Mouse (Mus musculus) CH12.LX (cell line): Measurements from ENCODE around the gene Rptor. TPM values are rescaled to one million over a fixed set of nuclear protein-coding genes. Genes with fewer than 3 reads are reported as not detected.
A peak's percentile ranks its signal among the peaks of the same experiment; 100 is the strongest.

Source experiments
- DNase-seq: peaks from one replicate; pipeline ENCODE4 v3.0.0-alpha.2; 2013; ENCODE audit errors: extremely low read depth
- H3K27ac ChIP-seq: 2 replicates; pipeline ENCODE4 v1.5.1; 2012; ENCODE audit warnings: low read depth, mild to moderate bottlenecking, control low read depth, moderate library complexity; ENCODE audit not compliant: insufficient read depth
- H3K27me3 ChIP-seq: replicated peaks from 2 replicates; pipeline ENCODE3; 2012; ENCODE audit warnings: inconsistent platforms
- H3K36me3 ChIP-seq, 2 experiments: replicated peaks in 1 of 2; 2 replicates each; pipeline versions ENCODE3 to v1.6.1; 2012; ENCODE audit warnings: inconsistent platforms in 1 of 2, low read length in 1 of 2, mild to moderate bottlenecking in 1 of 2, mixed read lengths in 1 of 2, moderate library complexity in 1 of 2; ENCODE audit not compliant: control insufficient read depth in 1 of 2, insufficient read depth in 1 of 2
- H3K4me1 ChIP-seq, 2 experiments: 2 replicates each; pipeline ENCODE4 v1.6.1; 2012; ENCODE audit warnings: inconsistent platforms in 1 of 2, moderate library complexity in 1 of 2; ENCODE audit not compliant: insufficient read depth in 2 of 2, control insufficient read depth in 1 of 2
- H3K4me2 ChIP-seq: 2 replicates; pipeline ENCODE4 v1.6.1; 2012; ENCODE audit warnings: low read depth, mild to moderate bottlenecking, control low read depth; ENCODE audit not compliant: poor library complexity, insufficient read depth, severe bottlenecking
- H3K4me3 ChIP-seq, 3 experiments: fragments of 150-350 bp in 1 of 3; sonication (generic) in 1 of 3; replicated peaks in 1 of 3; 2 replicates each; pipeline versions ENCODE3 to v1.5.1; 2011 to 2012; ENCODE audit warnings: low read depth in 2 of 3, low read length in 2 of 3, mild to moderate bottlenecking in 2 of 3, moderate library complexity in 2 of 3, control low read depth in 1 of 3, improper control_type of control experiment in 1 of 3, inconsistent platforms in 1 of 3, mixed read lengths in 1 of 3; ENCODE audit not compliant: poor library complexity in 1 of 3
- H3K79me2 ChIP-seq: replicated peaks from 2 replicates; pipeline ENCODE4 v1.6.1; 2012; ENCODE audit warnings: mild to moderate bottlenecking, moderate library complexity; ENCODE audit not compliant: control insufficient read depth, poor library complexity, insufficient read depth, severe bottlenecking; ENCODE audit errors: extremely low read depth
- H3K9ac ChIP-seq: 2 replicates; pipeline ENCODE4 v1.6.1; 2012; ENCODE audit warnings: low read depth, mild to moderate bottlenecking, control low read depth, moderate library complexity; ENCODE audit not compliant: insufficient read depth
- H3K9me3 ChIP-seq: replicated peaks from 2 replicates; pipeline ENCODE3; 2012; ENCODE audit warnings: low read length, inconsistent platforms, mixed read lengths
- BHLHE40 ChIP-seq: IDR thresholded peaks from 2 replicates; pipeline ENCODE4 v1.6.1; 2011; ENCODE audit warnings: mild to moderate bottlenecking, low read depth, low read length, improper control_type of control experiment
- CHD1 ChIP-seq: IDR thresholded peaks from 2 replicates; pipeline ENCODE4 v1.6.1; 2012; ENCODE audit warnings: low read depth, low read length, improper control_type of control experiment, inconsistent platforms
- CHD2 ChIP-seq: IDR thresholded peaks from 2 replicates; pipeline ENCODE4 v1.6.1; 2011; ENCODE audit warnings: low read length, improper control_type of control experiment
- CTCF ChIP-seq, 2 experiments: IDR thresholded peaks in 1 of 2; conservative IDR thresholded peaks in 1 of 2; 2 replicates each; pipeline ENCODE4 v1.5.1; 2011 to 2012; ENCODE audit warnings: low read depth in 2 of 2, low read length in 2 of 2, improper control_type of control experiment in 1 of 2, inconsistent platforms in 1 of 2, mild to moderate bottlenecking in 1 of 2, moderate library complexity in 1 of 2
- E2F4 ChIP-seq: IDR thresholded peaks from 2 replicates; pipeline ENCODE4 v1.6.1; 2011; ENCODE audit warnings: low read depth, low read length, improper control_type of control experiment; ENCODE audit not compliant: insufficient replicate concordance
- ELF1 ChIP-seq: IDR thresholded peaks from 2 replicates; pipeline ENCODE4 v1.6.1; 2014; ENCODE audit warnings: low read depth, mild to moderate bottlenecking, inconsistent platforms, low read length, improper control_type of control experiment
- EP300 ChIP-seq: IDR thresholded peaks from 2 replicates; pipeline ENCODE4 v1.6.1; 2011; ENCODE audit warnings: low read length, improper control_type of control experiment
- ETS1 ChIP-seq: conservative IDR thresholded peaks from 2 replicates; pipeline ENCODE4 v1.6.1; 2012; ENCODE audit warnings: low read depth, mild to moderate bottlenecking, inconsistent platforms, low read length, improper control_type of control experiment, moderate library complexity
- GABPA ChIP-seq: IDR thresholded peaks from 2 replicates; pipeline ENCODE4 v1.6.1; 2012; ENCODE audit warnings: low read depth, low read length, improper control_type of control experiment, inconsistent platforms; ENCODE audit not compliant: insufficient replicate concordance
- HCFC1 ChIP-seq: IDR thresholded peaks from 2 replicates; pipeline ENCODE4 v1.6.1; 2012; ENCODE audit warnings: low read depth, mild to moderate bottlenecking, inconsistent platforms, low read length, improper control_type of control experiment
- IRF4 ChIP-seq: IDR thresholded peaks from 2 replicates; pipeline ENCODE4 v1.6.1; 2014; ENCODE audit warnings: low read depth, mild to moderate bottlenecking, inconsistent platforms, low read length, improper control_type of control experiment
- JUN ChIP-seq: IDR thresholded peaks from 2 replicates; pipeline ENCODE4 v1.6.1; 2011; ENCODE audit warnings: low read depth, mild to moderate bottlenecking, low read length, improper control_type of control experiment, moderate library complexity; ENCODE audit not compliant: insufficient read depth
- JUND ChIP-seq: conservative IDR thresholded peaks from 2 replicates; pipeline ENCODE4 v1.6.1; 2011; ENCODE audit warnings: low read depth, low read length, improper control_type of control experiment
- KAT2A ChIP-seq: IDR thresholded peaks from 2 replicates; pipeline ENCODE4 v1.6.1; 2012; ENCODE audit warnings: low read length, improper control_type of control experiment, inconsistent platforms; ENCODE audit not compliant: insufficient replicate concordance
- MAFK ChIP-seq: IDR thresholded peaks from 2 replicates; pipeline ENCODE4 v1.6.1; 2011; ENCODE audit warnings: low read length, improper control_type of control experiment; ENCODE audit not compliant: insufficient replicate concordance
- MAX ChIP-seq: IDR thresholded peaks from 2 replicates; pipeline ENCODE4 v1.6.1; 2011; ENCODE audit warnings: low read length, improper control_type of control experiment
- MAZ ChIP-seq: IDR thresholded peaks from 2 replicates; pipeline ENCODE4 v1.6.1; 2012; ENCODE audit warnings: low read depth, mild to moderate bottlenecking, inconsistent platforms, low read length, improper control_type of control experiment, moderate library complexity
- MEF2A ChIP-seq: IDR thresholded peaks from 2 replicates; pipeline ENCODE4 v1.6.1; 2014; ENCODE audit warnings: low read depth, mild to moderate bottlenecking, inconsistent platforms, low read length, improper control_type of control experiment, borderline replicate concordance
- MXI1 ChIP-seq: IDR thresholded peaks from 2 replicates; pipeline ENCODE4 v1.6.1; 2011; ENCODE audit warnings: mild to moderate bottlenecking, low read depth, low read length, improper control_type of control experiment
- MYC ChIP-seq: IDR thresholded peaks from 2 replicates; pipeline ENCODE4 v1.6.1; 2011; ENCODE audit warnings: low read depth, mild to moderate bottlenecking, improper control_type of control experiment, low read length
- NELFE ChIP-seq: IDR thresholded peaks from 2 replicates; pipeline ENCODE4 v1.6.1; 2011; ENCODE audit warnings: low read depth, low read length, improper control_type of control experiment
- NRF1 ChIP-seq: IDR thresholded peaks from 2 replicates; pipeline ENCODE4 v1.6.1; 2014; ENCODE audit warnings: low read depth, mild to moderate bottlenecking, inconsistent platforms, low read length, improper control_type of control experiment, moderate library complexity
- PAX5 ChIP-seq: IDR thresholded peaks from 2 replicates; pipeline ENCODE4 v1.6.1; 2012; ENCODE audit warnings: low read length, inconsistent platforms, mixed read lengths
- POLR2A ChIP-seq: IDR thresholded peaks from 2 replicates; pipeline ENCODE4 v1.6.1; 2011; ENCODE audit warnings: low read depth, mild to moderate bottlenecking, improper control_type of control experiment, low read length
- POLR2AphosphoS2 ChIP-seq: IDR thresholded peaks from 2 replicates; pipeline ENCODE4 v1.6.1; 2011; ENCODE audit warnings: low read depth, low read length, improper control_type of control experiment
- RAD21 ChIP-seq: IDR thresholded peaks from 2 replicates; pipeline ENCODE4 v1.6.1; 2011; ENCODE audit warnings: low read depth, mild to moderate bottlenecking, low read length, improper control_type of control experiment, moderate library complexity
- RCOR1 ChIP-seq: conservative IDR thresholded peaks from 2 replicates; pipeline ENCODE4 v1.6.1; 2012; ENCODE audit warnings: low read depth, mild to moderate bottlenecking, inconsistent platforms, low read length, improper control_type of control experiment
- SIN3A ChIP-seq: IDR thresholded peaks from 2 replicates; pipeline ENCODE4 v1.6.1; 2012; ENCODE audit warnings: low read length, improper control_type of control experiment, inconsistent platforms
- SMC3 ChIP-seq: IDR thresholded peaks from 2 replicates; pipeline ENCODE4 v1.6.1; 2011; ENCODE audit warnings: low read depth, low read length, improper control_type of control experiment
- TBP ChIP-seq: conservative IDR thresholded peaks from 2 replicates; pipeline ENCODE4 v1.6.1; 2011; ENCODE audit warnings: low read depth, low read length, improper control_type of control experiment
- TCF12 ChIP-seq: IDR thresholded peaks from 2 replicates; pipeline ENCODE4 v1.6.1; 2014; ENCODE audit warnings: low read depth, mild to moderate bottlenecking, inconsistent platforms, low read length, improper control_type of control experiment
- UBTF ChIP-seq: IDR thresholded peaks from 2 replicates; pipeline ENCODE4 v1.6.1; 2012; ENCODE audit warnings: low read depth, mild to moderate bottlenecking, inconsistent platforms, low read length, improper control_type of control experiment, moderate library complexity
- USF1 ChIP-seq: IDR thresholded peaks from 2 replicates; pipeline ENCODE4 v1.6.1; 2014; ENCODE audit warnings: low read depth, mild to moderate bottlenecking, inconsistent platforms, low read length, improper control_type of control experiment
- USF2 ChIP-seq: conservative IDR thresholded peaks from 2 replicates; pipeline ENCODE4 v1.6.1; 2011; ENCODE audit warnings: low read depth, low read length, improper control_type of control experiment
- ZC3H11A ChIP-seq: IDR thresholded peaks from 2 replicates; pipeline ENCODE4 v1.6.1; 2012; ENCODE audit warnings: low read depth, mild to moderate bottlenecking, inconsistent platforms, low read length, improper control_type of control experiment
- ZKSCAN1 ChIP-seq: IDR thresholded peaks from 2 replicates; pipeline ENCODE4 v1.6.1; 2012; ENCODE audit warnings: low read depth, inconsistent platforms, low read length, improper control_type of control experiment, borderline replicate concordance
- ZMIZ1 ChIP-seq: IDR thresholded peaks from 2 replicates; pipeline ENCODE4 v1.6.1; 2012; ENCODE audit warnings: low read depth, mild to moderate bottlenecking, inconsistent platforms, low read length, improper control_type of control experiment
- ZNF384 ChIP-seq: IDR thresholded peaks from 2 replicates; pipeline ENCODE4 v1.6.1; 2012; ENCODE audit warnings: low read depth, low read length, improper control_type of control experiment, inconsistent platforms
- dilution Hi-C: fragments of 300-500 bp; cut with MboI; formaldehyde crosslinking; loops from 2 replicates; pipeline ENCODE4 v1.14.3; 2020; ENCODE audit warnings: low sequenced_read_pairs; ENCODE audit not compliant: extremely low pct_unique_long_range_greater_than_20kb, extremely low pct_ligation_motif_present
- in situ Hi-C: fragments of 300-500 bp; cut with MboI; formaldehyde crosslinking; loops from 3 replicates; pipeline ENCODE4 v1.14.3; 2019; ENCODE audit warnings: low sequenced_read_pairs, low pct_ligation_motif_present, low pct_unique_long_range_greater_than_20kb, mixed read lengths
- polyA plus RNA-seq: library from polyadenylated mRNA; unstranded; fragments of >175 nt; gene quantifications from 2 replicates; pipeline ENCODE4 v1.2.1, GENCODE M21; 2012; ENCODE audit warnings: low read depth; ENCODE audit not compliant: insufficient read length
- total RNA-seq, 2 experiments: library from RNA; depleted of rRNA; stranded (reverse); fragments of 300-350 nt in 1 of 2; fragments of >200 nt in 1 of 2; gene quantifications; 2 replicates each; pipeline ENCODE4 v1.2.3; 2012 to 2014

The Rptor gene
- total and polyA plus RNA-seq, 3 experiments, result 10.3 to 33.1 (median 26.7) TPM

DNA sequence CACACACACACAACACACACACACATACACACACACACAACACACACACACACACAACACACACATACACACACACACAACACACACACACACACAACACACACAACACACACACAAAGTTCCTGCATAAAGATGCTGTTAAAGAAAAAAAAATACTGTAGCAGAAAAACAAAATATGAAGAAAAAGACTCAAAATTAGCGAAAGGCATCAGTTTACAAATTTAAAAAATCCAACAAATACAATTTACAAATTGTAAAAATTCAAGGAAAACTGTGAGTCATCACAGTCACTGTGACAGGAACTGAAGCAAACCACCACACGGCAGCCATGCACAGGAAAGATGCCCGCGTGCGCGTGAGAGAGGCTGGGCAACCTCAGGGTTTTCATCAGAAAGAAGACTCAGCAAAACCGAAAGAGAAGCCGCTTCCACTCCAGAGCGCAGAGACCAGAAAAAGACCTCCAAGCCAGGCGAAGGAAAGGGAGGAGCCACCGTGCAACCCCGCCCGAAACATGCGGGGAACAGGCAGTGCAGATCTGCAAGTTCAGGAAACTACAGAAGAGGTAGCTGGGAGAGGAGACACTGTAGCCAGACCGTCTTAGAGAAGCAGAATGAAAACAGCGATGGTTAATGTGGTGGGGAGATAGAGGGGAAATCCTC is 325.4 kb downstream of the Rptor start:
- Histone ChIP-seq H3K4me3 (peak overlapping the region; percentile 13 to 30 (median 26)), H3K4me2 (peak overlapping the region; percentile 39), H3K27me3 (no peaks in the 10 kb centered on the region), H3K4me1 (peaks cover 11 to 52% of the 10 kb centered on the region in 2 experiments), H3K9ac (peak overlapping the region; percentile 34), H3K27ac (peak overlapping the region; percentile 57), H3K9me3 (peaks cover 8% of the 10 kb centered on the region), H3K36me3 (no peaks in the 10 kb centered on the region), H3K79me2 (no peaks in the 10 kb centered on the region)
- in situ Hi-C loops, result no loop called here
- dilution Hi-C loops, result no loop called here
- TF ChIP-seq JUND (peak; percentile 55; the same call in 1 of the 2 replicates), ZMIZ1 (peak; percentile 92), MAZ (0 out of 2 replicates have a peak, but pooled peaks have one; percentile 49), PAX5 (no peak), BHLHE40 (peak; percentile 96), IRF4 (peak; percentile 73), CTCF (conservative IDR thresholded peaks at IDR 0.05 in 1 of 2, IDR thresholded peaks at IDR 0.05 in 1 of 2; ENCODE audit: low read depth in 2 of 2, low read length in 2 of 2) (no peak), ZNF384 (peak; percentile 3; the same call in 1 of the 2 replicates), GABPA (no peak), EP300 (peak; percentile 81), JUN (no peak; the same call in 1 of the 2 replicates), CHD1 (no peak), E2F4 (no peak), SIN3A (peak; percentile 72; the same call in 1 of the 2 replicates), NRF1 (peak; percentile 75), MXI1 (peak; percentile 88), TBP (peak; percentile 79), RCOR1 (0 out of 2 replicates have a peak, but pooled peaks have one; percentile 49), POLR2A (peak; percentile 80), UBTF (0 out of 2 replicates have a peak, but pooled peaks have one; percentile 50), RAD21 (no peak), HCFC1 (peak; percentile 59; the same call in 1 of the 2 replicates), SMC3 (no peak), USF1 (no peak), ZC3H11A (no peak), NELFE (peak; percentile 63), KAT2A (0 out of 2 replicates have a peak, but pooled peaks have one; percentile 49), USF2 (no peak), MAX (peak; percentile 91), MEF2A (peak; percentile 71), MAFK (peak; percentile 90), ETS1 (peak; percentile 85), MYC (peak; percentile 81), CHD2 (no peak), POLR2AphosphoS2 (no peak), ELF1 (peak; percentile 55), ZKSCAN1 (no peak), TCF12 (peak; percentile 89)
- DNase-seq, result peak; percentile 90
